Mouse (Mus musculus) hindbrain, postnatal 0 days (tissue): ENCODE measurements around the gene Psen2. TPM values are rescaled to one million over a fixed set of nuclear protein-coding genes. Genes with fewer than 3 reads are reported as not detected.

ENCODE experiments used
- ATAC-seq: fragments of 200-750 bp; cut with Nextera tagmentation; 2 replicates; pipeline ENCODE4 v1.8.0; 2017; ENCODE audit warnings: mild to moderate bottlenecking, moderate TSS enrichment, moderate library complexity
- DNase-seq: peaks from one replicate; pipeline ENCODE4 v3.0.0-alpha.2; 2015; ENCODE audit warnings: low spot score
- H3K27ac ChIP-seq: fragments of 300-500 bp; sonication (generic); 2 replicates; pipeline ENCODE4 v1.5.1; 2014; ENCODE audit warnings: mild to moderate bottlenecking
- H3K27me3 ChIP-seq: fragments of 300-500 bp; sonication (generic); 2 replicates; pipeline ENCODE4 v1.6.1; 2014; ENCODE audit warnings: low read length, mixed read lengths; ENCODE audit not compliant: insufficient read depth
- H3K36me3 ChIP-seq: fragments of 300-500 bp; sonication (generic); 2 replicates; pipeline ENCODE4 v1.6.1; 2014; ENCODE audit warnings: low read length, mixed read lengths; ENCODE audit not compliant: insufficient read depth
- H3K4me1 ChIP-seq: fragments of 300-500 bp; sonication (generic); 2 replicates; pipeline ENCODE4 v1.6.1; 2014; ENCODE audit warnings: antibody characterized with exemption, low read length, mixed read lengths; ENCODE audit not compliant: insufficient read depth
- H3K4me2 ChIP-seq: fragments of 300-500 bp; sonication (generic); 2 replicates; pipeline ENCODE4 v1.6.1; 2014; ENCODE audit warnings: low read depth, mild to moderate bottlenecking, low read length, moderate library complexity, mixed read lengths
- H3K4me3 ChIP-seq: fragments of 300-500 bp; sonication (generic); 2 replicates; pipeline ENCODE4 v1.5.1; 2014; ENCODE audit warnings: low read length
- H3K9ac ChIP-seq: fragments of 300-500 bp; sonication (generic); replicated peaks from 2 replicates; pipeline ENCODE4 v1.6.1; 2014; ENCODE audit warnings: mild to moderate bottlenecking, low read length, moderate library complexity, mixed read lengths
- H3K9me3 ChIP-seq: fragments of 300-500 bp; sonication (generic); 2 replicates; pipeline ENCODE4 v1.6.1; 2016; ENCODE audit warnings: low read length, mixed read lengths
- CTCF ChIP-seq: IDR thresholded peaks from 2 replicates; pipeline ENCODE4 v1.5.1; 2016; ENCODE audit warnings: antibody characterized with exemption, control low read depth, low read depth
- WGBS: fragments of 180-500 bp; shearing (Covaris S2); extraction: QIAGEN DNeasy Blood & Tissue Kit; methylation state at CpG from one replicate; pipeline ENCODE4 v1.1.7; 2014; 5-methylcytosine and 5-hydroxymethylcytosine counted together
- polyA plus RNA-seq: library from polyadenylated mRNA; unstranded; fragments of >200 nt; fragmentation: Nextera tagmentation; extraction: Ambion mirVana; gene quantifications from 2 replicates; pipeline ENCODE4 v1.2.1, GENCODE M21; 2015
- total RNA-seq: library from RNA; depleted of rRNA; stranded (reverse); fragments of >200 nt; gene quantifications from 2 replicates; pipeline ENCODE4 v1.2.3, GENCODE M21; 2014

The Psen2 gene
- total and polyA plus RNA-seq, 2 experiments from 2014 or later, result 23.7 to 33.5 TPM

GRCm38 (mm10) chr1:180264389-180264788 lies 1.2 kb upstream of the Psen2 start:
- WGBS, result 79% methylated on average over 6 of the region's 6 CpGs
- ATAC-seq (no peak), DNase-seq (no peak)
- no peak for TF ChIP-seq CTCF
- H3K9me3 ChIP-seq, result no peaks in the 10 kb centered on the region
- H3K4me3 ChIP-seq, result no peak overlapping the region
- H3K4me1 ChIP-seq, result no peaks in the 10 kb centered on the region
- no peaks in the 10 kb centered on the region for H3K36me3 ChIP-seq
- H3K27ac ChIP-seq, result no peak overlapping the region
- H3K27me3 ChIP-seq, result no peaks in the 10 kb centered on the region
- H3K4me2 ChIP-seq, result no peak overlapping the region
- H3K9ac ChIP-seq, result no peak overlapping the region

GRCm38 (mm10) chr1:180261857-180262570 lies 1.2 kb downstream of the Psen2 start:
- Histone ChIP-seq H3K4me3 (no peak overlapping the region), H3K27me3 (no peaks in the 10 kb centered on the region), H3K4me1 (no peaks in the 10 kb centered on the region), H3K9me3 (no peaks in the 10 kb centered on the region), H3K4me2 (no peak overlapping the region), H3K36me3 (no peaks in the 10 kb centered on the region), H3K27ac (no peak overlapping the region), H3K9ac (no peak overlapping the region)
- 77% methylated on average over 8 of the region's 8 CpGs for WGBS
- DNase-seq, result no peak
- no peak for ATAC-seq
- TF ChIP-seq CTCF, result no peak

- ATAC-seq, result no peak
- Histone ChIP-seq H3K27ac (no peak overlapping the region), H3K9me3 (no peaks in the 10 kb centered on the region), H3K4me3 (no peak overlapping the region), H3K4me1 (no peaks in the 10 kb centered on the region), H3K9ac (no peak overlapping the region), H3K27me3 (no peaks in the 10 kb centered on the region), H3K36me3 (no peaks in the 10 kb centered on the region), H3K4me2 (no peak overlapping the region)
- TF ChIP-seq CTCF, result no peak
- no peak for DNase-seq
- WGBS, result 82% methylated on average over 3 of the region's 3 CpGs
Measured at GRCm38 (mm10) chr1:180261415-180261814, 1.8 kb downstream of the Psen2 start.

GRCm38 (mm10) chr1:180260886-180261285 lies 2.4 kb downstream of the Psen2 start:
- H3K4me3 ChIP-seq, result no peak overlapping the region
- no peak overlapping the region for H3K9ac ChIP-seq
- WGBS, result 78% methylated on average over 2 of the region's 2 CpGs
- no peak overlapping the region for H3K27ac ChIP-seq
- ATAC-seq (no peak), DNase-seq (no peak)
- H3K9me3 ChIP-seq, result no peaks in the 10 kb centered on the region
- TF ChIP-seq CTCF, result no peak
- no peaks in the 10 kb centered on the region for H3K36me3 ChIP-seq
- no peak overlapping the region for H3K4me2 ChIP-seq
- H3K4me1 ChIP-seq, result no peaks in the 10 kb centered on the region
- H3K27me3 ChIP-seq, result no peaks in the 10 kb centered on the region

- H3K4me2 ChIP-seq, result no peak overlapping the region
- H3K4me1 ChIP-seq, result no peaks in the 10 kb centered on the region; the same call in 1 of the 2 replicates
- ATAC-seq, result no peak
- no peaks in the 10 kb centered on the region for H3K9me3 ChIP-seq
- no peak overlapping the region for H3K9ac ChIP-seq
- no peak for DNase-seq
- no peak for TF ChIP-seq CTCF
- no peaks in the 10 kb centered on the region for H3K36me3 ChIP-seq
- no peak overlapping the region for H3K4me3 ChIP-seq
- H3K27ac ChIP-seq, result no peak overlapping the region
- no peaks in the 10 kb centered on the region for H3K27me3 ChIP-seq
- whole genome bisulfite sequencing, result 84% methylated on average over 2 of the region's 2 CpGs
Measured at GRCm38 (mm10) chr1:180259753-180260152, 3.5 kb downstream of the Psen2 start.

- H3K9ac ChIP-seq, result no peak overlapping the region
- H3K27me3 ChIP-seq, result no peaks in the 10 kb centered on the region
- no peaks in the 10 kb centered on the region for H3K9me3 ChIP-seq
- no peaks in the 10 kb centered on the region; the same call in 1 of the 2 replicates for H3K4me1 ChIP-seq
- ATAC-seq, result no peak
- no peak for DNase-seq
- H3K27ac ChIP-seq, result no peak overlapping the region
- no peaks in the 10 kb centered on the region for H3K36me3 ChIP-seq
- H3K4me3 ChIP-seq, result no peak overlapping the region
- no peak for TF ChIP-seq CTCF
- WGBS, result 91% methylated on average over 6 of the region's 6 CpGs
- no peak overlapping the region for H3K4me2 ChIP-seq
Measured at GRCm38 (mm10) chr1:180257446-180257845, 5.8 kb downstream of the Psen2 start.

- DNase-seq, result no peak
Measured at GRCm38 (mm10) chr1:180256866-180257265, 6.4 kb downstream of the Psen2 start.

More at GRCm38 (mm10) chr1:180256866-180257265, 6.4 kb downstream of the Psen2 start:
- Histone ChIP-seq H3K27ac (peak overlapping the region; percentile 92), H3K4me1 (no peaks in the 10 kb centered on the region; the same call in 1 of the 2 replicates), H3K36me3 (no peaks in the 10 kb centered on the region), H3K9me3 (no peaks in the 10 kb centered on the region), H3K27me3 (no peaks in the 10 kb centered on the region), H3K4me2 (peak overlapping the region; percentile 97), H3K4me3 (peak overlapping the region; percentile 78), H3K9ac (peak overlapping the region; percentile 92)
- ATAC-seq, result no peak
- 60% methylated on average over 4 of the region's 4 CpGs for WGBS
- no peak for TF ChIP-seq CTCF
